Mouse (Mus musculus) gastrocnemius, adult 2 months (tissue): ENCODE data around the gene Fbxl2. TPM values are rescaled to one million over a fixed set of nuclear protein-coding genes. Genes with fewer than 3 reads are reported as not detected.

Experiments
- DNase-seq: peaks from one replicate; pipeline ENCODE4 v3.0.0; 2022
- H3K27ac ChIP-seq: fragments of 200-600 bp; 2 replicates; pipeline ENCODE4 v1.8.1; 2022; ENCODE audit warnings: mild to moderate bottlenecking
- H3K4me3 ChIP-seq: fragments of 200-600 bp; 2 replicates; pipeline ENCODE4 v1.8.1; 2022; ENCODE audit warnings: mild to moderate bottlenecking, moderate library complexity
- CTCF ChIP-seq: fragments of 200-600 bp; IDR thresholded peaks from 2 replicates; pipeline ENCODE4 v1.8.1; 2022; ENCODE audit warnings: antibody characterized with exemption, mild to moderate bottlenecking, moderate library complexity
- intact Hi-C: fragments of 180-260 bp; cut with DNase I; formaldehyde crosslinking; loops from one replicate; pipeline ENCODE4 v1.15.1; 2025
- total RNA-seq, 2 experiments: library from RNA; stranded (reverse); gene quantifications; 2 replicates each; pipeline ENCODE4 v1.2.3; 2021

Fbxl2 gene
- total RNA-seq, 2 experiments from 2014 or later = 0.43 to 1.1 TPM

DNA sequence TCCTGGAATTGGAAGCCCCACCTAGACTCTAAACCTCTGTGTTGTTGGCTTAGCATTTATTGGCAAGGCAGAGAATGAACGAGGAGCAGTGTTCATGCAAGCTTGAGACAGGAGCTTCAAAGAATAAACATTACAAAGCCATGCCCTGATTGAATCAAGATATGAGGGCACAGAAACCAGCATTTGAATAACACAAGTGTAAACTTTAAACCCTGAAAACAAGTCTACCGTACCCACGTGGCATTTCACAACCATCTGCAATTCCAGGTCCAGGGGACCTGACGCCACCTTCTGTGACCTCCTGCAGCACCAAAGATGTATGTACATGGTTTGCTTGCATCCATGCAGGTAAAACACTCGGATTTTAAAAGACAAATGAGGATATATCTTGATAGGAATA lies 123.3 kb downstream of the Fbxl2 start:
- TF ChIP-seq CTCF = no peak

DNA sequence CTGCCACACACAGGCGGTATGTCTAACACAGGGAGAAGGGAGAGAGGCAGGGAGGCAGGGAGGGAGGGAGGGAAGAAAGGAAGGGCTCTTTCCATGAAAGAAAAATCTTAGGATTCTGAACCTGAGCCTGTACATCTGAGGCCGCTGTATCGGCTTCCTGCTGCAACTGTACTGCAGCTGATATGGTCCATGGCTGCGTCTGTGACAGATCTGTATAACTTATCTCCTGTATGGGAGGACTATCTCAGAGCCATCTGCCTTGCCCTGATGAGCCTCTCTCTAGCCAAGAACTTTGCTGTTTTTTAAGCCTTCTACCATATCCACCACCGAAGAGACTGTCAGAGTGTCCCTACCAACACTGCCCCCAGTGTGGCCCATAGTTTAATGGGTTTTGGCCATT lies 130.2 kb downstream of the Fbxl2 start:
- TF ChIP-seq CTCF = no peak
- no peak overlapping the region for H3K4me3 ChIP-seq
- DNase-seq = no peak
- intact Hi-C loops = no loop called here
- H3K27ac ChIP-seq = no peak overlapping the region

More for the DNA sequence above, 123.3 kb downstream of the Fbxl2 start:
- Histone ChIP-seq H3K27ac (no peak overlapping the region), H3K4me3 (no peak overlapping the region)
- DNase-seq = no peak
- intact Hi-C loops = no loop called here

Other genes starting within 250 kb of the Fbxl2 start
- gene Ubp1, start 115.3 kb downstream of the Fbxl2 start, total RNA-seq = 10 to 100 TPM; 19.7 to 20.3 TPM
- 1 to 10 TPM in 1 of 2 experiments, under 1 TPM in 1; 0.69 to 1.1 TPM for gene Susd5, start 10.9 kb upstream of the Fbxl2 start, total RNA-seq